Mouse (Mus musculus): ENCODE results near the gene Irs2.

GRCm38 (mm10) chr8:10943314-10944060, 64.8 kb downstream of the Irs2 start:
- TF ChIP-seq POLR2A (IDR thresholded peaks at IDR 0.05; ENCODE audit: borderline replicate concordance, extremely low read depth, insufficient read depth, insufficient read length, poor library complexity, severe bottlenecking) (no peak), CTCF (IDR thresholded peaks at IDR 0.05; ENCODE audit: borderline replicate concordance, extremely low read depth, insufficient read depth, insufficient read length) (no peak)
